Mouse (Mus musculus) cortical plate, adult 2 months (tissue): ENCODE data around the gene Cep128.

Experiments used
- CTCF ChIP-seq: fragments of 200-500 bp; IDR thresholded peaks from 2 replicates; pipeline ENCODE4 v1.5.1; 2011; ENCODE audit warnings: mild to moderate bottlenecking, control low read depth, low read length; ENCODE audit not compliant: insufficient read depth; ENCODE audit errors: extremely low read depth
- POLR2A ChIP-seq: fragments of 200-500 bp; IDR thresholded peaks from 2 replicates; pipeline ENCODE4 v1.6.1; 2011; ENCODE audit warnings: mild to moderate bottlenecking, low read length, control low read depth; ENCODE audit not compliant: insufficient read depth; ENCODE audit errors: extremely low read depth

DNA sequence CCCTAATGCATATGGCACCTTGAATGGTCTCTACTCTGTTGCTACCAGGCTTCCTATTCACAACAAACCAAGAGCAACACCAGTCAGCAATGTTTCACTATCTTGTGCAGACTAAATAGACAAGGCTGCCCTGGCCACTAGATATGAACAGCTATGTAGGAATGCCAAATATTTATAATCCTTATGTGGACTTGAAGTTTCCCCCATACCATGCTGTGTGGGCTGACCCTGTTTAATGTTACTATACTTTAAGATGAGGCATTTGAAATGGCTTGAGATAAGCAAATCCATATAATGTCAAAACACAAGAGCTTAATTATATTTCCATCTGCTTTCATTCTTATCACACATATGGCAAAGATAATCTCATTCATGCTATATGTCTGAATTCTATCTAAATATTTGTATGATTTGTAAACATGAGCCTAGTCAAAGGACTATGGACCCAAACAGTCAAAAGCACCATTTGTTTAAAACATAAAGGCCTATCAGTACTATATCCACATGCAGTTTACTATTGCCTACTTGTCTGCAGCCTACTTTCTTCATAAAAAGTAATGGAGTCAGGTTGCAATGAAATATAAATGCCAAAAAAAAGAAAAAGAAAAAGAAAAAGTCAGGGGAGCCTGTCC lies 319.7 kb downstream of the Cep128 start:
- TF ChIP-seq POLR2A (no peak), CTCF (no peak)
